23 mouse cellular contexts compared by ENCODE assay signal in genomic region chr19:61244721-61245436, GRCm38 (mm10). TPM values are rescaled to one million over a fixed set of nuclear protein-coding genes. Genes with fewer than 3 reads are reported as not detected.
DNase-seq lines count a peak whose midpoint lies in the region; ATAC-seq and TF ChIP-seq lines count a peak whose summit lies in the region.
"Had no signal": no experiment of that assay in that cellular context is flagged by ENCODE, and none has a peak within 500 bp of the region (broad histone marks: within the 10 kb centered on the region; RNA-seq: fewer than 3 reads in every experiment).

No protein-coding gene starts in this region.

- 51% methylated on average over 5 of the region's 5 CpGs for WGBS in lung, adult 2 months

- peak; percentile 88 for DNase-seq in heart, adult 11 months
- no peak for DNase-seq in heart, postnatal 25 days (ENCODE audit: low spot score)
- peak; percentile 57 for DNase-seq in lung, postnatal 36 days
- no peak for DNase-seq in lung, adult 2 months
- DNase-seq in Muller cell, postnatal 12 days (ENCODE audit: inconsistent ontology term) = no peak
- DNase-seq in urinary bladder, postnatal 36 days (ENCODE audit: low spot score in 2 of 2) = no peak
- DNase-seq: adrenal gland, postnatal 14 days; cerebellum, adult 11 months; cerebellum, postnatal 36 days; gastrocnemius, postnatal 14 days; heart, postnatal 36 days had no signal

- peak; percentile 100 for ATAC-seq in granulocyte monocyte progenitor cell, adult 5-6 weeks (replicated peaks; ENCODE audit: poor library complexity, severe bottlenecking)
- ATAC-seq in cerebellum, adult (ENCODE audit: insufficient number of reproducible peaks, low FRiP score, low TSS enrichment) = no peak

- H3K4me3 ChIP-seq in lung, adult 2 months (replicated peaks; ENCODE audit: extremely low read depth, low read depth, low read length) = no peak overlapping the region
- H3K4me3 ChIP-seq: embryonic facial prominence, embryonic 15.5 days; layer of hippocampus, adult 2 months; limb, embryonic 15.5 days; neural tube, embryonic 12.5 days had no signal

- no peak for TF ChIP-seq CTCF in lung, adult 2 months (IDR thresholded peaks at IDR 0.05; ENCODE audit: insufficient read depth, low read length)

- intact Hi-C loops in heart, postnatal 25 days (cut with DNase I) = no loop called here

- no peaks in the 10 kb centered on the region for H3K4me1 ChIP-seq in lung, adult 2 months (ENCODE audit: control insufficient read depth, insufficient read depth, low read length)
- H3K4me1 ChIP-seq: embryonic facial prominence, embryonic 15.5 days; limb, embryonic 15.5 days; neural tube, embryonic 12.5 days had no signal

- TF ChIP-seq POLR2A in lung, adult 2 months (IDR thresholded peaks at IDR 0.05; ENCODE audit: borderline replicate concordance, extremely low read depth, low read depth, low read length) = no peak

RNA-seq across cellular contexts. Expression of gene Csf2ra, which starts 16.6 kb away (rescaled TPM):
- 1 to 10 TPM; 7.6 to 8.1 TPM for total RNA-seq in heart, postnatal 25 days (2021)
- polyA plus RNA-seq in lung, adult 2 months (2012; rRNA removed) = 317 and 417 TPM in 2 replicates
- total RNA-seq in granulocyte monocyte progenitor cell, adult 5-6 weeks (2014; fragmentation: Nextera tagmentation) = 132 and 140 TPM in 2 replicates
- total RNA-seq in granulocyte monocyte progenitor cell, adult 5-6 weeks (2017) = 36.1 and 42.1 TPM in 2 replicates

RNA-seq across cellular contexts. Expression of gene Gm21060, which starts 52.0 kb away (rescaled TPM):
- total RNA-seq in heart, postnatal 25 days (2021) = not detected
- not detected in 2 replicates for polyA plus RNA-seq in lung, adult 2 months (2012; rRNA removed)
- not detected in 2 replicates for total RNA-seq in granulocyte monocyte progenitor cell, adult 5-6 weeks (2014; fragmentation: Nextera tagmentation)
- total RNA-seq in granulocyte monocyte progenitor cell, adult 5-6 weeks (2017) = not detected in 2 replicates
- total RNA-seq: adrenal gland, postnatal 14 days; gastrocnemius, postnatal 14 days; heart, postnatal 36 days; layer of hippocampus, adult 2 months; midbrain, postnatal 0 days had no signal
- polyA plus RNA-seq: embryonic facial prominence, embryonic 15.5 days; forebrain, embryonic 11.5 days; frontal cortex, adult 2 months; heart, embryonic 11.5 days; kidney, embryonic 14.5 days; limb, embryonic 15.5 days; midbrain, postnatal 0 days; neural tube, embryonic 12.5 days; stomach, embryonic 16.5 days had no signal

Comparison
In these comparisons a context has a peak if more than half of its experiments do, and no peak if none do; other contexts are left out.
1. DNase-seq: peak in heart, adult 11 months (single experiment) and lung, postnatal 36 days (single experiment); none in heart, postnatal 25 days (single experiment), lung, adult 2 months (single experiment), Muller cell, postnatal 12 days (single experiment) and urinary bladder, postnatal 36 days (0 of 2).
2. RNA of gene Csf2ra, which starts 16.6 kb away (total RNA-seq): 36.1 to 140 TPM in granulocyte monocyte progenitor cell, adult 5-6 weeks; 7.6 to 8.1 TPM in heart, postnatal 25 days; every median in the first group is over 4 times any median in the second.